In genomic region chr7:17025505-17025894, GRCm38 (mm10) we compare ENCODE assay signal across 8 mouse cellular contexts. TPM values are rescaled to one million over a fixed set of nuclear protein-coding genes. Genes with fewer than 3 reads are reported as not detected.
DNase-seq lines count a peak whose midpoint lies in the region; ATAC-seq and TF ChIP-seq lines count a peak whose summit lies in the region.

No protein-coding gene starts in this region.

- peak overlapping the region; percentile 80 for H3K27ac ChIP-seq in gastrocnemius, adult 2 months
- H3K27ac ChIP-seq in midbrain, embryonic 10.5 days (replicated peaks): no peak overlapping the region
- no peak overlapping the region for H3K27ac ChIP-seq in midbrain, postnatal 0 days (ENCODE audit: low read depth, low read length)
- H3K27ac ChIP-seq in kidney, embryonic 16.5 days (ENCODE audit: low read length): peak overlapping the region; percentile 84
- H3K27ac ChIP-seq in stomach, embryonic 14.5 days (ENCODE audit: low read length): peak overlapping the region; percentile 10; the same call in 1 of the 2 replicates

- peaks cover 5% of the 10 kb centered on the region; the same call in 1 of the 2 replicates for H3K27me3 ChIP-seq in midbrain, embryonic 10.5 days (ENCODE audit: low read depth, poor library complexity, severe bottlenecking)
- no peaks in the 10 kb centered on the region for H3K27me3 ChIP-seq in midbrain, postnatal 0 days (ENCODE audit: insufficient read depth, low read length)
- no peaks in the 10 kb centered on the region for H3K27me3 ChIP-seq in kidney, embryonic 16.5 days (ENCODE audit: insufficient read depth, low read length)
- no peaks in the 10 kb centered on the region for H3K27me3 ChIP-seq in stomach, embryonic 14.5 days (ENCODE audit: control insufficient read depth, insufficient read depth, low read length)

- no peak overlapping the region for H3K4me2 ChIP-seq in midbrain, postnatal 0 days (ENCODE audit: low read depth, low read length, poor library complexity, severe bottlenecking)
- H3K4me2 ChIP-seq in kidney, embryonic 16.5 days (replicated peaks; ENCODE audit: low read depth, low read length): peak overlapping the region; percentile 55
- H3K4me2 ChIP-seq in stomach, embryonic 14.5 days (replicated peaks; ENCODE audit: low read depth, low read length): peak overlapping the region; percentile 93; the same call in 1 of the 2 replicates

- H3K9ac ChIP-seq in midbrain, postnatal 0 days (replicated peaks; ENCODE audit: low read length, poor library complexity, severe bottlenecking): no peak overlapping the region
- 0 out of 2 replicates have a peak overlapping the region, but pooled peaks have one; percentile 83 for H3K9ac ChIP-seq in kidney, embryonic 16.5 days (replicated peaks; ENCODE audit: low read length)
- H3K9ac ChIP-seq in stomach, embryonic 14.5 days (replicated peaks; ENCODE audit: low read depth, low read length): 0 out of 2 replicates have a peak overlapping the region, but pooled peaks have one; percentile 21

- no peak for ATAC-seq in midbrain, postnatal 0 days (ENCODE audit: low FRiP score)
- ATAC-seq in kidney, embryonic 16.5 days (ENCODE audit: low FRiP score, low TSS enrichment): no peak
- ATAC-seq in stomach, embryonic 14.5 days (ENCODE audit: insufficient number of reproducible peaks, insufficient read depth, low FRiP score, low read depth): no peak

- intact Hi-C loops in gastrocnemius, adult 2 months (cut with DNase I): no loop called here
- intact Hi-C loops in gastrocnemius, postnatal 14 days (cut with DNase I; ENCODE audit: low total_unique reads): no loop called here

- no peak for TF ChIP-seq CTCF in gastrocnemius, adult 2 months (IDR thresholded peaks at IDR 0.05)
- TF ChIP-seq CTCF in midbrain, postnatal 0 days (IDR thresholded peaks at IDR 0.05): no peak

- no peaks in the 10 kb centered on the region for H3K9me3 ChIP-seq in midbrain, embryonic 10.5 days (replicated peaks)
- H3K9me3 ChIP-seq in midbrain, postnatal 0 days (ENCODE audit: low read length): no peaks in the 10 kb centered on the region
- no peaks in the 10 kb centered on the region for H3K9me3 ChIP-seq in kidney, embryonic 16.5 days (ENCODE audit: low read length)
- H3K9me3 ChIP-seq in stomach, embryonic 14.5 days (ENCODE audit: control insufficient read depth, low read depth, low read length): no peaks in the 10 kb centered on the region

- peaks cover 27% of the 10 kb centered on the region for H3K4me1 ChIP-seq in midbrain, embryonic 10.5 days
- peaks cover 12% of the 10 kb centered on the region for H3K4me1 ChIP-seq in midbrain, postnatal 0 days (ENCODE audit: insufficient read depth, low read length)
- peaks cover 37% of the 10 kb centered on the region for H3K4me1 ChIP-seq in kidney, embryonic 16.5 days (ENCODE audit: insufficient read depth, low read length)
- peaks cover 20% of the 10 kb centered on the region for H3K4me1 ChIP-seq in stomach, embryonic 14.5 days (ENCODE audit: control insufficient read depth, insufficient read depth, low read length)

- peaks cover 57% of the 10 kb centered on the region for H3K36me3 ChIP-seq in midbrain, embryonic 10.5 days
- H3K36me3 ChIP-seq in midbrain, postnatal 0 days (ENCODE audit: insufficient read depth, low read length): peaks cover 28% of the 10 kb centered on the region
- peaks cover 24% of the 10 kb centered on the region for H3K36me3 ChIP-seq in kidney, embryonic 16.5 days (ENCODE audit: insufficient read depth, low read length)
- peaks cover 21% of the 10 kb centered on the region for H3K36me3 ChIP-seq in stomach, embryonic 14.5 days (ENCODE audit: control insufficient read depth, insufficient read depth, low read length)

- 89% methylated on average over 4 of the region's 4 CpGs for WGBS in midbrain, embryonic 10.5 days
- WGBS in midbrain, postnatal 0 days: 81% methylated on average over 4 of the region's 4 CpGs
- 61% methylated on average over 4 of the region's 4 CpGs for WGBS in kidney, embryonic 16.5 days
- WGBS in stomach, embryonic 14.5 days: 53% methylated on average over 4 of the region's 4 CpGs

- peak overlapping the region; percentile 87; the same call in 1 of the 2 replicates for H3K4me3 ChIP-seq in gastrocnemius, adult 2 months
- H3K4me3 ChIP-seq in midbrain, embryonic 10.5 days: peak overlapping the region; percentile 70; the same call in 1 of the 2 replicates
- H3K4me3 ChIP-seq in midbrain, postnatal 0 days (ENCODE audit: low read depth, low read length): no peak overlapping the region
- peak overlapping the region; percentile 3; the same call in 1 of the 2 replicates for H3K4me3 ChIP-seq in kidney, embryonic 16.5 days (ENCODE audit: low read length)
- H3K4me3 ChIP-seq in stomach, embryonic 14.5 days (ENCODE audit: low read depth, low read length): no peak overlapping the region

- DNase-seq in gastrocnemius, adult 2 months: no peak
- no peak for DNase-seq in gastrocnemius, postnatal 14 days
- no peak for DNase-seq in midbrain, embryonic 10.5 days (ENCODE audit: low spot score)
- no peak for DNase-seq in midbrain, postnatal 0 days (ENCODE audit: low spot score)
- DNase-seq in ovary, postnatal 36 days (ENCODE audit: low spot score): no peak
- no peak for DNase-seq in embryo, embryonic 11 days

RNA-seq across cellular contexts. Expression of gene Ppp5c, which starts 2.2 kb away (rescaled TPM):
- 10 to 100 TPM; 64.8 to 65.8 TPM for total RNA-seq in gastrocnemius, adult 2 months (2021)
- 10 to 100 TPM; 56.3 to 67.8 TPM for total RNA-seq in gastrocnemius, postnatal 14 days (2021)
- polyA plus RNA-seq in midbrain, embryonic 10.5 days (2016; fragmentation: Nextera tagmentation; extraction: Ambion mirVana): 135 and 142 TPM in 2 replicates
- 56.4 and 61.0 TPM in 2 replicates for total RNA-seq in midbrain, postnatal 0 days (2014; rRNA removed)
- polyA plus RNA-seq in midbrain, postnatal 0 days (2015; fragmentation: Nextera tagmentation; extraction: Ambion mirVana): 144 and 145 TPM in 2 replicates
- 122 and 125 TPM in 2 replicates for polyA plus RNA-seq in kidney, embryonic 16.5 days (2015; fragmentation: Nextera tagmentation; extraction: Ambion mirVana)
- 93.6 and 94.4 TPM in 2 replicates for polyA plus RNA-seq in stomach, embryonic 14.5 days (2014; fragmentation: Nextera tagmentation; extraction: Ambion mirVana)

RNA-seq across cellular contexts. Expression of gene Ccdc8, which starts 33.0 kb away (rescaled TPM):
- total RNA-seq in gastrocnemius, adult 2 months (2021): 1 to 10 TPM in 1 of 2 experiments, under 1 TPM in 1; 0.74 to 1.5 TPM
- total RNA-seq in gastrocnemius, postnatal 14 days (2021): 1 to 10 TPM; 5.8 to 6.5 TPM
- 8.7 and 9.0 TPM in 2 replicates for polyA plus RNA-seq in midbrain, embryonic 10.5 days (2016; fragmentation: Nextera tagmentation; extraction: Ambion mirVana)
- total RNA-seq in midbrain, postnatal 0 days (2014; rRNA removed): 5.5 and 5.8 TPM in 2 replicates
- polyA plus RNA-seq in midbrain, postnatal 0 days (2015; fragmentation: Nextera tagmentation; extraction: Ambion mirVana): 2.0 and 2.5 TPM in 2 replicates
- polyA plus RNA-seq in kidney, embryonic 16.5 days (2015; fragmentation: Nextera tagmentation; extraction: Ambion mirVana): 49.6 and 53.8 TPM in 2 replicates
- polyA plus RNA-seq in stomach, embryonic 14.5 days (2014; fragmentation: Nextera tagmentation; extraction: Ambion mirVana): 18.7 and 22.3 TPM in 2 replicates

RNA-seq across cellular contexts. Expression of gene Hif3a, which starts 36.7 kb away (rescaled TPM):
- 1 to 10 TPM in 1 of 2 experiments, under 1 TPM in 1; 0.84 to 1.6 TPM for total RNA-seq in gastrocnemius, adult 2 months (2021)
- total RNA-seq in gastrocnemius, postnatal 14 days (2021): 1 to 10 TPM; 1.6 to 6.0 TPM
- polyA plus RNA-seq in midbrain, embryonic 10.5 days (2016; fragmentation: Nextera tagmentation; extraction: Ambion mirVana): 4.3 and 5.1 TPM in 2 replicates
- total RNA-seq in midbrain, postnatal 0 days (2014; rRNA removed): 13.6 and 16.9 TPM in 2 replicates
- 2.0 and 2.7 TPM in 2 replicates for polyA plus RNA-seq in midbrain, postnatal 0 days (2015; fragmentation: Nextera tagmentation; extraction: Ambion mirVana)
- 25.2 and 26.1 TPM in 2 replicates for polyA plus RNA-seq in kidney, embryonic 16.5 days (2015; fragmentation: Nextera tagmentation; extraction: Ambion mirVana)
- polyA plus RNA-seq in stomach, embryonic 14.5 days (2014; fragmentation: Nextera tagmentation; extraction: Ambion mirVana): 46.0 and 51.7 TPM in 2 replicates

RNA-seq across cellular contexts. Expression of gene Gm42372, which starts 42.6 kb away (rescaled TPM):
- total RNA-seq in gastrocnemius, adult 2 months (2021): not detected
- under 1 TPM in 1 of 2 experiments, not detected in 1; 0.04 TPM for total RNA-seq in gastrocnemius, postnatal 14 days (2021)
- polyA plus RNA-seq in midbrain, embryonic 10.5 days (2016; fragmentation: Nextera tagmentation; extraction: Ambion mirVana): 1.3 TPM in 2 replicates
- total RNA-seq in midbrain, postnatal 0 days (2014; rRNA removed): 48.8 and 49.0 TPM in 2 replicates
- 9.0 and 9.2 TPM in 2 replicates for polyA plus RNA-seq in midbrain, postnatal 0 days (2015; fragmentation: Nextera tagmentation; extraction: Ambion mirVana)
- polyA plus RNA-seq in kidney, embryonic 16.5 days (2015; fragmentation: Nextera tagmentation; extraction: Ambion mirVana): 0.20 and 0.26 TPM in 2 replicates
- 0.55 and 0.59 TPM in 2 replicates for polyA plus RNA-seq in stomach, embryonic 14.5 days (2014; fragmentation: Nextera tagmentation; extraction: Ambion mirVana)

RNA-seq across cellular contexts. Expression of gene Psg16, which starts 48.3 kb away (rescaled TPM):
- under 1 TPM; 0.08 to 0.14 TPM for total RNA-seq in gastrocnemius, adult 2 months (2021)
- under 1 TPM; 0.04 to 0.09 TPM for total RNA-seq in gastrocnemius, postnatal 14 days (2021)
- polyA plus RNA-seq in midbrain, embryonic 10.5 days (2016; fragmentation: Nextera tagmentation; extraction: Ambion mirVana): 0.02 and 0.06 TPM in 2 replicates
- 3.9 and 5.1 TPM in 2 replicates for total RNA-seq in midbrain, postnatal 0 days (2014; rRNA removed)
- 6.8 and 7.6 TPM in 2 replicates for polyA plus RNA-seq in midbrain, postnatal 0 days (2015; fragmentation: Nextera tagmentation; extraction: Ambion mirVana)
- 0.19 TPM in 2 replicates for polyA plus RNA-seq in kidney, embryonic 16.5 days (2015; fragmentation: Nextera tagmentation; extraction: Ambion mirVana)
- 0.10 and 0.24 TPM in 2 replicates for polyA plus RNA-seq in stomach, embryonic 14.5 days (2014; fragmentation: Nextera tagmentation; extraction: Ambion mirVana)

Comparison
In these comparisons a context has a peak if more than half of its experiments do, and no peak if none do; other contexts are left out.
1. H3K4me3 ChIP-seq: peak in gastrocnemius, adult 2 months (single experiment), midbrain, embryonic 10.5 days (single experiment) and kidney, embryonic 16.5 days (single experiment); none in midbrain, postnatal 0 days (single experiment) and stomach, embryonic 14.5 days (single experiment).
2. H3K27ac ChIP-seq: peak in gastrocnemius, adult 2 months (single experiment), kidney, embryonic 16.5 days (single experiment) and stomach, embryonic 14.5 days (single experiment); none in midbrain, embryonic 10.5 days (single experiment) and midbrain, postnatal 0 days (single experiment).